Mouse (Mus musculus) intestine, embryonic 14.5 days (tissue): ENCODE data around the gene Btbd1. TPM values are rescaled to one million over a fixed set of nuclear protein-coding genes. Genes with fewer than 3 reads are reported as not detected.
A peak's percentile ranks its signal among the peaks of the same experiment; 100 is the strongest.

Experiments used
- ATAC-seq: fragments of 200-750 bp; cut with Nextera tagmentation; replicated peaks from 2 replicates; pipeline ENCODE4 v1.8.0; 2017; ENCODE audit warnings: low read depth, moderate number of reproducible peaks, moderate TSS enrichment, moderate library complexity; ENCODE audit not compliant: low FRiP score, low TSS enrichment
- DNase-seq: peaks from one replicate; pipeline ENCODE4 v3.0.0-alpha.2; 2018; ENCODE audit warnings: low spot score
- H3K27ac ChIP-seq: fragments of 300-500 bp; sonication (generic); 2 replicates; pipeline ENCODE4 v1.5.1; 2014; ENCODE audit warnings: low read depth, mild to moderate bottlenecking, control low read depth
- H3K27me3 ChIP-seq: fragments of 300-500 bp; sonication (generic); replicated peaks from 2 replicates; pipeline ENCODE4 v1.6.1; 2014; ENCODE audit warnings: low read length, control low read depth; ENCODE audit not compliant: control insufficient read depth, insufficient read depth
- H3K36me3 ChIP-seq: fragments of 300-500 bp; sonication (generic); 2 replicates; pipeline ENCODE4 v1.6.1; 2014; ENCODE audit warnings: low read length, control low read depth; ENCODE audit not compliant: control insufficient read depth, insufficient read depth
- H3K4me1 ChIP-seq: fragments of 300-500 bp; sonication (generic); replicated peaks from 2 replicates; pipeline ENCODE4 v1.6.1; 2014; ENCODE audit warnings: low read length, control low read depth, mixed read lengths; ENCODE audit not compliant: control insufficient read depth, insufficient read depth
- H3K4me2 ChIP-seq: fragments of 300-500 bp; sonication (generic); 2 replicates; pipeline ENCODE4 v1.6.1; 2014; ENCODE audit warnings: low read length
- H3K4me3 ChIP-seq: fragments of 300-500 bp; sonication (generic); 2 replicates; pipeline ENCODE4 v1.5.1; 2014; ENCODE audit warnings: low read depth, low read length, control low read depth, mixed read lengths
- H3K9ac ChIP-seq: fragments of 300-500 bp; sonication (generic); 2 replicates; pipeline ENCODE4 v1.6.1; 2014; ENCODE audit warnings: mild to moderate bottlenecking, low read length
- H3K9me3 ChIP-seq: fragments of 300-500 bp; sonication (generic); 2 replicates; pipeline ENCODE4 v1.6.1; 2016; ENCODE audit warnings: low read length, control low read depth; ENCODE audit not compliant: control insufficient read depth
- WGBS: fragments of 180-500 bp; shearing (Covaris S2); extraction: QIAGEN DNeasy Blood & Tissue Kit; methylation state at CpG from one replicate; pipeline ENCODE4 v1.1.7; 2014; 5-methylcytosine and 5-hydroxymethylcytosine counted together
- polyA plus RNA-seq: library from polyadenylated mRNA; unstranded; fragments of >200 nt; fragmentation: Nextera tagmentation; extraction: Ambion mirVana; gene quantifications from 2 replicates; pipeline ENCODE4 v1.2.1, GENCODE M21; 2014

The Btbd1 gene
- polyA plus RNA-seq, 1 experiment from 2014 or later = 76.5 TPM

- 50% methylated on average over 8 of the region's 8 CpGs for WGBS
- H3K4me1 ChIP-seq = no peaks in the 10 kb centered on the region
These were observed 16.8 kb upstream of the Btbd1 start for GRCm38 (mm10) chr7:81846008-81846407.

GRCm38 (mm10) chr7:81845313-81845712, 16.1 kb upstream of the Btbd1 start:
- DNase-seq (no peak), ATAC-seq (no peak)
- no peaks in the 10 kb centered on the region for H3K9me3 ChIP-seq
- 85% methylated on average over 3 of the region's 3 CpGs for WGBS
- no peak overlapping the region for H3K27ac ChIP-seq
- no peak overlapping the region for H3K9ac ChIP-seq
- H3K27me3 ChIP-seq = no peaks in the 10 kb centered on the region
- no peak overlapping the region for H3K4me3 ChIP-seq
- H3K4me1 ChIP-seq = no peaks in the 10 kb centered on the region
- no peak overlapping the region for H3K4me2 ChIP-seq
- H3K36me3 ChIP-seq = no peaks in the 10 kb centered on the region

More at GRCm38 (mm10) chr7:81846008-81846407, 16.8 kb upstream of the Btbd1 start:
- Histone ChIP-seq H3K4me2 (no peak overlapping the region), H3K27ac (no peak overlapping the region), H3K9me3 (no peaks in the 10 kb centered on the region), H3K36me3 (no peaks in the 10 kb centered on the region), H3K27me3 (no peaks in the 10 kb centered on the region), H3K4me3 (no peak overlapping the region), H3K9ac (no peak overlapping the region)
- DNase-seq = no peak
- ATAC-seq = no peak

GRCm38 (mm10) chr7:81844801-81845200, 15.6 kb upstream of the Btbd1 start:
- DNase-seq (no peak), ATAC-seq (no peak)
- no peak overlapping the region for H3K27ac ChIP-seq
- no peak overlapping the region for H3K9ac ChIP-seq
- 69% methylated on average over 11 of the region's 11 CpGs for whole genome bisulfite sequencing
- no peaks in the 10 kb centered on the region for H3K9me3 ChIP-seq
- no peaks in the 10 kb centered on the region for H3K4me1 ChIP-seq
- H3K4me3 ChIP-seq = no peak overlapping the region
- H3K27me3 ChIP-seq = no peaks in the 10 kb centered on the region
- H3K4me2 ChIP-seq = no peak overlapping the region
- H3K36me3 ChIP-seq = no peaks in the 10 kb centered on the region

GRCm38 (mm10) chr7:81843903-81844302, 14.7 kb upstream of the Btbd1 start:
- H3K4me3 ChIP-seq = no peak overlapping the region
- H3K36me3 ChIP-seq = no peaks in the 10 kb centered on the region
- no peaks in the 10 kb centered on the region for H3K27me3 ChIP-seq
- H3K9me3 ChIP-seq = no peaks in the 10 kb centered on the region
- no peak overlapping the region for H3K9ac ChIP-seq
- no peaks in the 10 kb centered on the region for H3K4me1 ChIP-seq
- H3K27ac ChIP-seq = no peak overlapping the region
- no peak for DNase-seq
- no peak overlapping the region for H3K4me2 ChIP-seq
- 88% methylated on average over 8 of the region's 8 CpGs for WGBS
- ATAC-seq = no peak

- Histone ChIP-seq H3K4me2 (no peak overlapping the region), H3K4me3 (no peak overlapping the region), H3K9ac (no peak overlapping the region), H3K27me3 (no peaks in the 10 kb centered on the region), H3K27ac (no peak overlapping the region), H3K9me3 (no peaks in the 10 kb centered on the region), H3K4me1 (no peaks in the 10 kb centered on the region), H3K36me3 (no peaks in the 10 kb centered on the region)
- DNase-seq = no peak
- no peak for ATAC-seq
- WGBS = 44% methylated on average over 1 of the region's 1 CpGs
These were observed 13.8 kb upstream of the Btbd1 start for GRCm38 (mm10) chr7:81842998-81843397.

- no peaks in the 10 kb centered on the region for H3K36me3 ChIP-seq
- DNase-seq (no peak), ATAC-seq (no peak)
- H3K9ac ChIP-seq = no peak overlapping the region
- H3K27ac ChIP-seq = no peak overlapping the region
- no peaks in the 10 kb centered on the region for H3K9me3 ChIP-seq
- H3K27me3 ChIP-seq = no peaks in the 10 kb centered on the region
- no peaks in the 10 kb centered on the region for H3K4me1 ChIP-seq
- WGBS = 88% methylated on average over 7 of the region's 7 CpGs
- no peak overlapping the region for H3K4me2 ChIP-seq
- H3K4me3 ChIP-seq = no peak overlapping the region
These were observed 12.9 kb upstream of the Btbd1 start for GRCm38 (mm10) chr7:81842141-81842540.

GRCm38 (mm10) chr7:81841439-81841838, 12.2 kb upstream of the Btbd1 start:
- Histone ChIP-seq H3K9ac (no peak overlapping the region), H3K4me2 (no peak overlapping the region), H3K9me3 (no peaks in the 10 kb centered on the region; the same call in 1 of the 2 replicates), H3K27ac (no peak overlapping the region), H3K4me1 (no peaks in the 10 kb centered on the region), H3K27me3 (no peaks in the 10 kb centered on the region), H3K36me3 (no peaks in the 10 kb centered on the region), H3K4me3 (no peak overlapping the region)
- no peak for DNase-seq
- no peak for ATAC-seq
- 81% methylated on average over 6 of the region's 6 CpGs for WGBS

GRCm38 (mm10) chr7:81840661-81841181, 11.5 kb upstream of the Btbd1 start:
- H3K4me2 ChIP-seq = no peak overlapping the region
- no peaks in the 10 kb centered on the region for H3K27me3 ChIP-seq
- H3K9ac ChIP-seq = no peak overlapping the region
- H3K4me3 ChIP-seq = no peak overlapping the region
- H3K4me1 ChIP-seq = no peaks in the 10 kb centered on the region
- no peak overlapping the region for H3K27ac ChIP-seq
- H3K9me3 ChIP-seq = no peaks in the 10 kb centered on the region; the same call in 1 of the 2 replicates
- WGBS = 55% methylated on average over 7 of the region's 7 CpGs
- DNase-seq = no peak
- ATAC-seq = no peak
- H3K36me3 ChIP-seq = no peaks in the 10 kb centered on the region

- WGBS = 57% methylated on average over 6 of the region's 6 CpGs
- Histone ChIP-seq H3K4me1 (no peaks in the 10 kb centered on the region), H3K27me3 (no peaks in the 10 kb centered on the region), H3K4me3 (no peak overlapping the region), H3K4me2 (no peak overlapping the region), H3K9me3 (no peaks in the 10 kb centered on the region; the same call in 1 of the 2 replicates), H3K9ac (no peak overlapping the region), H3K27ac (no peak overlapping the region), H3K36me3 (no peaks in the 10 kb centered on the region)
- peak; percentile 33 for DNase-seq
- no peak for ATAC-seq
These were observed 10.5 kb upstream of the Btbd1 start for GRCm38 (mm10) chr7:81839746-81840145.
